Mouse (Mus musculus) limb, embryonic 12.5 days (tissue): ENCODE results near the gene 4930550C14Rik. TPM values are rescaled to one million over a fixed set of nuclear protein-coding genes. Genes with fewer than 3 reads are reported as not detected.

ENCODE experiments used
- ATAC-seq: fragments of 200-750 bp; cut with Nextera tagmentation; 2 replicates; pipeline ENCODE4 v1.8.0; 2017; ENCODE audit warnings: low read depth, moderate TSS enrichment; ENCODE audit not compliant: insufficient number of reproducible peaks, insufficient read depth, low FRiP score, low TSS enrichment
- H3K27ac ChIP-seq: fragments of 300-500 bp; sonication (generic); 2 replicates; pipeline ENCODE4 v1.5.1; 2016; ENCODE audit warnings: mild to moderate bottlenecking, moderate library complexity
- H3K27me3 ChIP-seq: fragments of 300-500 bp; sonication (generic); 2 replicates; pipeline ENCODE4 v1.6.1; 2016; ENCODE audit warnings: mild to moderate bottlenecking, moderate library complexity
- H3K36me3 ChIP-seq: fragments of 300-500 bp; sonication (generic); 2 replicates; pipeline ENCODE4 v1.6.1; 2016; ENCODE audit warnings: mild to moderate bottlenecking, moderate library complexity
- H3K4me1 ChIP-seq: fragments of 300-500 bp; sonication (generic); replicated peaks from 2 replicates; pipeline ENCODE4 v1.6.1; 2016
- H3K4me2 ChIP-seq: fragments of 300-500 bp; sonication (generic); 2 replicates; pipeline ENCODE4 v1.6.1; 2016; ENCODE audit warnings: mild to moderate bottlenecking, moderate library complexity
- H3K4me3 ChIP-seq: fragments of 300-500 bp; sonication (generic); replicated peaks from 2 replicates; pipeline ENCODE4 v1.5.1; 2016; ENCODE audit warnings: mild to moderate bottlenecking
- H3K9ac ChIP-seq: fragments of 300-500 bp; sonication (generic); replicated peaks from 2 replicates; pipeline ENCODE4 v1.6.1; 2016; ENCODE audit warnings: mild to moderate bottlenecking, moderate library complexity
- H3K9me3 ChIP-seq: fragments of 300-500 bp; sonication (generic); 2 replicates; pipeline ENCODE4 v1.6.1; 2016; ENCODE audit warnings: mild to moderate bottlenecking, moderate library complexity
- WGBS: fragments of 180-500 bp; shearing (Covaris S2); methylation state at CpG from one replicate; pipeline ENCODE4 v1.1.7; 2016; 5-methylcytosine and 5-hydroxymethylcytosine counted together
- microRNA-seq: library from miRNA; unstranded; fragments of <30 nt; microRNA quantifications from one replicate; pipeline ENCODE4, GENCODE M21; 2017
- polyA plus RNA-seq: library from polyadenylated mRNA; unstranded; fragments of >200 nt; fragmentation: Nextera tagmentation; extraction: Ambion mirVana; gene quantifications from 2 replicates; pipeline ENCODE4 v1.2.1, GENCODE M21; 2016

4930550C14Rik gene
- polyA plus RNA-seq, 1 experiment from 2014 or later = 0.68 TPM

DNA sequence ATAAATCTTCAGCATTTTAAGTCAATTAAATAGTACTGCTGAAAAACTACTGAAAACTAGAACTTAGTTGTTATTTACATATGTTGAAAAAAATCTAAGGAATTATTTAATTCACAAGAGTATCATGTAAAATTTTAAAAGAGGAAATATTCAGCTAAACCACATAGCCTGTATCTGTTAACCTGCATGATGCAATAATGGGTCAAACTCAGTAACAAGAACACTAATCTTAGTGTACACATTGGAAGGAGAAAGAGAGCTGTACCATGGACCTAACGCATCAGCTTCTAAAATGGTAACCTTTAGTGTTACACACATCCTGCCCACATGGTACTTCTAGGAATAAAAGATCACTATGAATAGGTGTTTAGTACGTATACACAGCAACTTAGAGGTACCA lies 49.9 kb downstream of the 4930550C14Rik start:
- Histone ChIP-seq H3K27ac (no peak overlapping the region), H3K27me3 (no peaks in the 10 kb centered on the region), H3K4me1 (no peaks in the 10 kb centered on the region), H3K4me2 (no peak overlapping the region), H3K4me3 (no peak overlapping the region), H3K9ac (no peak overlapping the region), H3K9me3 (no peaks in the 10 kb centered on the region), H3K36me3 (peaks cover 58% of the 10 kb centered on the region)
- WGBS = 97% methylated on average over 2 of the region's 2 CpGs
- ATAC-seq = no peak

DNA sequence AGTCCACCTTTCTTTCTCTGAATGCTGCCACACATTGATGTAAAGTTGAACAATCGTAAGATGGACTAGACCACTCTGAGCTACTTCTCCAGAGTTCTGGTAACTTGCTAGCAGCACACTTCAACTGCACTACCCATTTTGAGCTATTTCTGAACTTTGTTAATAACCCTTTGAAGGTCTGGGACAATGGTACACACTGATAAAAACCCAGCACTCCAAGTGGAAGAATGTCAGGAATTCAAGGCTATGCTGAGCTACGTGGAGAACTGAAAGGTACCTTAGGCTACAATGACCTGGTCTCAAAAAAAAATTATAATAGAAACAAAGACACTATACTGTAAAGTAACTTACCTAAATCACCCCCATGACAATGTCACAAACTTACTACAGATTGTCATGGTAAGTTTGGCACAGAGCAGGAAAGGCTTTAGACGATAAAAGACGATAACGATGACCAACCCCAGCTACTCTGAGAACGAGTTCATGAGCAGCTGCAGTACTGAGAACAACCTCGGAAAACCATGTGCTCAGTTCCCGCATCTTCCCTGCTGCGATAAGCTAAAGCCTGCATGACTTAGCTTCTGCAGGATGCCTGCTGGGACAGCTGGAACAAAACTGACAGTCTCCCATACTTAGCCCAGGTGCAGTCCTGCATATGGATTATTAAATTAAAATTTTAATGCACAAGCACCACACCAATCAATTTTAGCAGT lies 70.8 kb downstream of the 4930550C14Rik start:
- H3K4me3 ChIP-seq = no peak overlapping the region
- H3K27ac ChIP-seq = no peak overlapping the region
- peaks cover 34% of the 10 kb centered on the region for H3K36me3 ChIP-seq
- no peaks in the 10 kb centered on the region for H3K4me1 ChIP-seq
- H3K27me3 ChIP-seq = no peaks in the 10 kb centered on the region
- WGBS = 88% methylated on average over 9 of the region's 9 CpGs
- H3K9me3 ChIP-seq = no peaks in the 10 kb centered on the region
- H3K4me2 ChIP-seq = no peak overlapping the region
- ATAC-seq = no peak
- H3K9ac ChIP-seq = no peak overlapping the region

Small RNA genes within 50 kb of the gene (microRNA-seq; reads per million reads assigned to microRNA genes)
- gene Mir130c = not detected

Other genes starting within 250 kb of the 4930550C14Rik start
- 31.0 and 31.8 TPM in 2 replicates for gene Ddx10, start 154.3 kb upstream of the 4930550C14Rik start, polyA plus RNA-seq
- gene Exph5, start 100.7 kb upstream of the 4930550C14Rik start, polyA plus RNA-seq = 1.4 TPM in 2 replicates
- gene Kdelc2, start 18.3 kb upstream of the 4930550C14Rik start, polyA plus RNA-seq = 15.9 TPM in 2 replicates
- 15.1 and 16.1 TPM in 2 replicates for gene Atm, start 134.4 kb downstream of the 4930550C14Rik start, polyA plus RNA-seq
- gene Npat, start 134.7 kb downstream of the 4930550C14Rik start, polyA plus RNA-seq = 21.4 and 24.6 TPM in 2 replicates
- gene Acat1, start 208.1 kb downstream of the 4930550C14Rik start, polyA plus RNA-seq = 68.5 and 68.6 TPM in 2 replicates